21 mouse cellular contexts compared by ENCODE assay signal in the genomic region with DNA sequence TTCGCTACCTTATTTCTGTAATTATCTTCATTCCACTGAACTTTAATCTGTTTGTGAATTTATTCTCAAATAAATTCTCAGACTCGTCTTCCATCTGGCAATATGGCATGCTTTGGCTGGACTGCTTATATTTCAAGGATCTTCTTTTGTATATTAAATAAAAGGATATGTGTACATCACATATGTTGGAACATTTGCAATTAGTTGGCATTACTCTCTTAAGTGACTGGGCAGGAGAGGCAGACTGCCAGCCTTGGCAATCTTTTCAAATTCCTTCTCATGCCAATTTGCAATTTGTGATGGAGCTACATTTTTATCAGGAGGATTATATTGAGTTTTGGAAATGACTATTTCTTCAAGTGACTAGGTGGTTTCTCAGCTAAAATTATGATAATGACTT.
DNase-seq lines count a peak whose midpoint lies in the region; ATAC-seq and TF ChIP-seq lines count a peak whose summit lies in the region.
"Had no signal": no experiment of that assay in that cellular context is flagged by ENCODE, and none has a peak within 500 bp of the region (broad histone marks: within the 10 kb centered on the region; RNA-seq: fewer than 3 reads in every experiment).

No protein-coding gene starts in this region.

- H3K4me1 ChIP-seq in cerebellum, adult 2 months (ENCODE audit: control insufficient read depth, insufficient read depth, low read length): no peaks in the 10 kb centered on the region
- H3K4me1 ChIP-seq in forebrain, postnatal 0 days (ENCODE audit: insufficient read depth): no peaks in the 10 kb centered on the region
- H3K4me1 ChIP-seq in forebrain, embryonic 10.5 days: no peaks in the 10 kb centered on the region
- no peaks in the 10 kb centered on the region for H3K4me1 ChIP-seq in intestine, embryonic 15.5 days (replicated peaks)
- H3K4me1 ChIP-seq: embryonic facial prominence, embryonic 13.5 days; heart, embryonic 10.5 days; hindbrain, embryonic 12.5 days had no signal

- ATAC-seq in cerebellum, adult (ENCODE audit: insufficient number of reproducible peaks, low FRiP score, low TSS enrichment): no peak
- no peak for ATAC-seq in forebrain, postnatal 0 days
- no peak for ATAC-seq in intestine, embryonic 15.5 days
- ATAC-seq: hindbrain, embryonic 16.5 days; inflammation-experienced regulatory T-cells, adult 6 months had no signal

- 39% methylated on average over 2 of the region's 2 CpGs for WGBS in cerebellum, adult 2 months
- 50% methylated on average over 2 of the region's 2 CpGs for WGBS in forebrain, postnatal 0 days
- 92% methylated on average over 2 of the region's 2 CpGs for WGBS in forebrain, embryonic 10.5 days
- WGBS in intestine, embryonic 15.5 days: 77% methylated on average over 2 of the region's 2 CpGs

- no peak overlapping the region for H3K9ac ChIP-seq in forebrain, postnatal 0 days
- no peak overlapping the region for H3K9ac ChIP-seq in intestine, embryonic 15.5 days
- H3K9ac ChIP-seq: embryonic facial prominence, embryonic 13.5 days; hindbrain, embryonic 12.5 days had no signal

- peak; percentile 23 to 32 for DNase-seq in cerebellum, adult 2 months
- peak; percentile 18 to 29 for DNase-seq in cerebellum, postnatal 36 days
- no peak for DNase-seq in cerebellum, adult 9-10 months
- peak; percentile 41 for DNase-seq in forebrain, postnatal 0 days
- DNase-seq in forebrain, embryonic 10.5 days (ENCODE audit: extremely low spot score, low spot score): no peak
- peak; percentile 76 for DNase-seq in brain, embryonic 14.5 days (ENCODE audit: low read depth)
- DNase-seq: adrenal gland, postnatal 25 days; cerebellum, adult 18-20 months; gastrocnemius, postnatal 10 days; heart, adult 18-20 months; heart, postnatal 10 days; heart, postnatal 4 days; kidney, adult 11 months; kidney, adult 9 months had no signal

- no peaks in the 10 kb centered on the region for H3K27me3 ChIP-seq in cerebellum, adult 2 months (ENCODE audit: control insufficient read depth, insufficient read depth, low read length)
- H3K27me3 ChIP-seq in forebrain, postnatal 0 days (ENCODE audit: insufficient read depth, low read length): no peaks in the 10 kb centered on the region
- no peaks in the 10 kb centered on the region for H3K27me3 ChIP-seq in forebrain, embryonic 10.5 days (ENCODE audit: poor library complexity, severe bottlenecking)
- no peaks in the 10 kb centered on the region for H3K27me3 ChIP-seq in intestine, embryonic 15.5 days (replicated peaks)
- H3K27me3 ChIP-seq: embryonic facial prominence, embryonic 13.5 days; hindbrain, embryonic 12.5 days had no signal

- TF ChIP-seq CTCF in cerebellum, adult 2 months (IDR thresholded peaks at IDR 0.05; ENCODE audit: borderline replicate concordance, insufficient read depth, low read depth, low read length): no peak
- TF ChIP-seq CTCF in forebrain, postnatal 0 days (IDR thresholded peaks at IDR 0.05; ENCODE audit: low read depth): no peak
- no peak for TF ChIP-seq CTCF in brain, embryonic 14.5 days (IDR thresholded peaks at IDR 0.05; ENCODE audit: borderline replicate concordance, extremely low read depth, insufficient read depth, insufficient read length)

- no peak overlapping the region for H3K4me3 ChIP-seq in cerebellum, adult 2 months (replicated peaks; ENCODE audit: insufficient read depth, low read depth, low read length)
- no peak overlapping the region for H3K4me3 ChIP-seq in forebrain, postnatal 0 days (ENCODE audit: low read depth, low read length)
- no peak overlapping the region for H3K4me3 ChIP-seq in forebrain, embryonic 10.5 days
- no peak overlapping the region for H3K4me3 ChIP-seq in intestine, embryonic 15.5 days (replicated peaks)
- H3K4me3 ChIP-seq: embryonic facial prominence, embryonic 13.5 days; heart, embryonic 10.5 days; hindbrain, embryonic 12.5 days had no signal

- no peaks in the 10 kb centered on the region for H3K36me3 ChIP-seq in forebrain, postnatal 0 days (ENCODE audit: insufficient read depth)
- no peaks in the 10 kb centered on the region for H3K36me3 ChIP-seq in forebrain, embryonic 10.5 days (replicated peaks)
- no peaks in the 10 kb centered on the region for H3K36me3 ChIP-seq in intestine, embryonic 15.5 days
- H3K36me3 ChIP-seq: embryonic facial prominence, embryonic 13.5 days; heart, embryonic 10.5 days; hindbrain, embryonic 12.5 days had no signal

- H3K4me2 ChIP-seq in forebrain, postnatal 0 days (ENCODE audit: low read depth): no peak overlapping the region
- no peak overlapping the region for H3K4me2 ChIP-seq in intestine, embryonic 15.5 days (replicated peaks)
- H3K4me2 ChIP-seq: embryonic facial prominence, embryonic 13.5 days; hindbrain, embryonic 12.5 days had no signal

- no peaks in the 10 kb centered on the region for H3K9me3 ChIP-seq in forebrain, postnatal 0 days (ENCODE audit: low read length)
- no peaks in the 10 kb centered on the region for H3K9me3 ChIP-seq in forebrain, embryonic 10.5 days
- no peaks in the 10 kb centered on the region for H3K9me3 ChIP-seq in intestine, embryonic 15.5 days
- H3K9me3 ChIP-seq: embryonic facial prominence, embryonic 13.5 days; heart, embryonic 10.5 days; hindbrain, embryonic 12.5 days had no signal

- no peak overlapping the region for H3K27ac ChIP-seq in cerebellum, adult 2 months (ENCODE audit: insufficient read depth, low read length)
- H3K27ac ChIP-seq in forebrain, postnatal 0 days (ENCODE audit: low read depth, low read length): no peak overlapping the region
- H3K27ac ChIP-seq in forebrain, embryonic 10.5 days: no peak overlapping the region
- no peak overlapping the region for H3K27ac ChIP-seq in intestine, embryonic 15.5 days
- H3K27ac ChIP-seq: embryonic facial prominence, embryonic 13.5 days; heart, embryonic 10.5 days; hindbrain, embryonic 12.5 days had no signal

- TF ChIP-seq POLR2A in cerebellum, adult 2 months (IDR thresholded peaks at IDR 0.05; ENCODE audit: borderline replicate concordance, insufficient read depth, low read length): no peak
- no peak for TF ChIP-seq POLR2A in brain, embryonic 14.5 days (IDR thresholded peaks at IDR 0.05; ENCODE audit: borderline replicate concordance, extremely low read depth, insufficient read depth, insufficient read length, poor library complexity, severe bottlenecking)

Comparison
In these comparisons a context has a peak if more than half of its experiments do, and no peak if none do; other contexts are left out.
1. DNase-seq: peak in cerebellum, adult 2 months (2 of 2), cerebellum, postnatal 36 days (2 of 2), forebrain, postnatal 0 days (single experiment) and brain, embryonic 14.5 days (single experiment); none in cerebellum, adult 9-10 months (single experiment) and forebrain, embryonic 10.5 days (single experiment).